Mouse (Mus musculus) midbrain, embryonic 16.5 days (tissue): Measurements from ENCODE around the gene Leng1. TPM values are rescaled to one million over a fixed set of nuclear protein-coding genes. Genes with fewer than 3 reads are reported as not detected.
A peak's percentile ranks its signal among the peaks of the same experiment; 100 is the strongest.

ENCODE experiments used
- ATAC-seq: fragments of 200-750 bp; cut with Nextera tagmentation; 2 replicates; pipeline ENCODE4 v1.8.0; 2017; ENCODE audit warnings: moderate TSS enrichment
- H3K27ac ChIP-seq: fragments of 300-500 bp; sonication (generic); 2 replicates; pipeline ENCODE4 v1.5.1; 2014; ENCODE audit warnings: mild to moderate bottlenecking, low read length, mixed read lengths
- H3K27me3 ChIP-seq: fragments of 300-500 bp; sonication (generic); 2 replicates; pipeline ENCODE4 v1.6.1; 2014; ENCODE audit warnings: low read depth, low read length, mixed read lengths; ENCODE audit not compliant: control insufficient read depth, insufficient read depth
- H3K36me3 ChIP-seq: fragments of 300-500 bp; sonication (generic); 2 replicates; pipeline ENCODE4 v1.6.1; 2014; ENCODE audit warnings: mild to moderate bottlenecking, low read length, moderate library complexity, mixed read lengths; ENCODE audit not compliant: control insufficient read depth, insufficient read depth
- H3K4me1 ChIP-seq: fragments of 300-500 bp; sonication (generic); 2 replicates; pipeline ENCODE4 v1.6.1; 2014; ENCODE audit warnings: mild to moderate bottlenecking, low read length, mixed read lengths; ENCODE audit not compliant: control insufficient read depth, insufficient read depth
- H3K4me2 ChIP-seq: fragments of 300-500 bp; sonication (generic); 2 replicates; pipeline ENCODE4 v1.6.1; 2014; ENCODE audit warnings: mild to moderate bottlenecking, low read length, mixed read lengths
- H3K4me3 ChIP-seq: fragments of 300-500 bp; sonication (generic); 2 replicates; pipeline ENCODE4 v1.5.1; 2014; ENCODE audit warnings: low read depth, mild to moderate bottlenecking, low read length, moderate library complexity, mixed read lengths
- H3K9ac ChIP-seq: fragments of 300-500 bp; sonication (generic); 2 replicates; pipeline ENCODE4 v1.6.1; 2014; ENCODE audit warnings: low read depth, low read length, mixed read lengths
- H3K9me3 ChIP-seq: fragments of 300-500 bp; sonication (generic); replicated peaks from 2 replicates; pipeline ENCODE4 v1.6.1; 2014; ENCODE audit warnings: mild to moderate bottlenecking, low read length, mixed read lengths; ENCODE audit not compliant: control insufficient read depth, poor library complexity, severe bottlenecking
- WGBS: fragments of 180-500 bp; shearing (Covaris S2); extraction: QIAGEN DNeasy Blood & Tissue Kit; methylation state at CpG from one replicate; pipeline ENCODE4 v1.1.7; 2014; 5-methylcytosine and 5-hydroxymethylcytosine counted together
- polyA plus RNA-seq: library from polyadenylated mRNA; unstranded; fragments of >200 nt; fragmentation: Nextera tagmentation; extraction: Ambion mirVana; gene quantifications from 2 replicates; pipeline ENCODE4 v1.2.1, GENCODE M21; 2015

The Leng1 gene
- polyA plus RNA-seq, 1 experiment from 2014 or later, result 13.2 TPM

- Histone ChIP-seq H3K4me3 (no peak overlapping the region), H3K4me2 (no peak overlapping the region), H3K36me3 (0 out of 2 replicates have a peak, but pooled peaks cover 7% of the 10 kb centered on the region), H3K27ac (no peak overlapping the region), H3K9me3 (no peaks in the 10 kb centered on the region), H3K27me3 (no peaks in the 10 kb centered on the region), H3K9ac (no peak overlapping the region), H3K4me1 (no peaks in the 10 kb centered on the region)
- no peak for ATAC-seq
- WGBS, result 89% methylated on average over 12 of the region's 12 CpGs
Measured at GRCm38 (mm10) chr7:3676371-3676770, 10.7 kb upstream of the Leng1 start.

- WGBS, result 86% methylated on average over 3 of the region's 3 CpGs
- peak; percentile 8; the same call in 1 of the 2 replicates for ATAC-seq
Measured at GRCm38 (mm10) chr7:3675228-3675548, 9.5 kb upstream of the Leng1 start.

GRCm38 (mm10) chr7:3674507-3675227 is 9.0 kb upstream of the Leng1 start:
- Histone ChIP-seq H3K4me2 (no peak overlapping the region), H3K4me1 (no peaks in the 10 kb centered on the region), H3K27me3 (no peaks in the 10 kb centered on the region), H3K9me3 (no peaks in the 10 kb centered on the region), H3K9ac (no peak overlapping the region), H3K27ac (no peak overlapping the region), H3K36me3 (0 out of 2 replicates have a peak, but pooled peaks cover 7% of the 10 kb centered on the region), H3K4me3 (no peak overlapping the region)
- 72% methylated on average over 10 of the region's 10 CpGs for WGBS
- peak; percentile 79 for ATAC-seq

More at GRCm38 (mm10) chr7:3675228-3675548, 9.5 kb upstream of the Leng1 start:
- no peak overlapping the region for H3K4me2 ChIP-seq
- no peaks in the 10 kb centered on the region for H3K27me3 ChIP-seq
- no peak overlapping the region for H3K27ac ChIP-seq
- no peak overlapping the region for H3K4me3 ChIP-seq
- H3K4me1 ChIP-seq, result no peaks in the 10 kb centered on the region
- H3K36me3 ChIP-seq, result 0 out of 2 replicates have a peak, but pooled peaks cover 7% of the 10 kb centered on the region
- H3K9ac ChIP-seq, result no peak overlapping the region
- H3K9me3 ChIP-seq, result no peaks in the 10 kb centered on the region

GRCm38 (mm10) chr7:3666921-3667391 is 1.3 kb upstream of the Leng1 start:
- Histone ChIP-seq H3K4me2 (no peak overlapping the region), H3K27me3 (no peaks in the 10 kb centered on the region), H3K9ac (no peak overlapping the region), H3K27ac (no peak overlapping the region), H3K4me3 (no peak overlapping the region), H3K9me3 (no peaks in the 10 kb centered on the region), H3K36me3 (0 out of 2 replicates have a peak, but pooled peaks cover 3% of the 10 kb centered on the region), H3K4me1 (peaks cover 21% of the 10 kb centered on the region)
- 17% methylated on average over 14 of the region's 14 CpGs for WGBS
- ATAC-seq, result no peak

- no peaks in the 10 kb centered on the region for H3K27me3 ChIP-seq
- peaks cover 21% of the 10 kb centered on the region for H3K4me1 ChIP-seq
- 33% methylated on average over 15 of the region's 15 CpGs for WGBS
- peak overlapping the region; percentile 80 for H3K27ac ChIP-seq
- H3K36me3 ChIP-seq, result peaks cover 14% of the 10 kb centered on the region
- H3K4me3 ChIP-seq, result peak overlapping the region; percentile 79
- peak overlapping the region; percentile 93 for H3K4me2 ChIP-seq
- peak; percentile 23 for ATAC-seq
- H3K9me3 ChIP-seq, result no peaks in the 10 kb centered on the region
- H3K9ac ChIP-seq, result peak overlapping the region; percentile 78
Measured at GRCm38 (mm10) chr7:3664524-3665214, 971 bp downstream of the Leng1 start.

GRCm38 (mm10) chr7:3658578-3658977 is 7.1 kb downstream of the Leng1 start:
- Histone ChIP-seq H3K9ac (no peak overlapping the region), H3K4me2 (no peak overlapping the region), H3K36me3 (peaks cover 46% of the 10 kb centered on the region), H3K9me3 (no peaks in the 10 kb centered on the region), H3K4me1 (peaks cover 1% of the 10 kb centered on the region; the same call in 1 of the 2 replicates), H3K27ac (no peak overlapping the region), H3K4me3 (no peak overlapping the region), H3K27me3 (no peaks in the 10 kb centered on the region)
- WGBS, result 96% methylated on average over 14 of the region's 14 CpGs
- ATAC-seq, result no peak

- 90% methylated on average over 4 of the region's 4 CpGs for WGBS
- Histone ChIP-seq H3K4me2 (no peak overlapping the region), H3K4me3 (no peak overlapping the region), H3K4me1 (no peaks in the 10 kb centered on the region), H3K9me3 (no peaks in the 10 kb centered on the region), H3K27me3 (no peaks in the 10 kb centered on the region), H3K27ac (no peak overlapping the region), H3K9ac (no peak overlapping the region), H3K36me3 (peaks cover 52% of the 10 kb centered on the region)
- ATAC-seq, result no peak
Measured at GRCm38 (mm10) chr7:3656966-3657365, 8.7 kb downstream of the Leng1 start.

GRCm38 (mm10) chr7:3646641-3647040 is 19.0 kb downstream of the Leng1 start:
- no peaks in the 10 kb centered on the region for H3K9me3 ChIP-seq
- 69% methylated on average over 4 of the region's 4 CpGs for WGBS

GRCm38 (mm10) chr7:3646188-3646587 is 19.5 kb downstream of the Leng1 start:
- Histone ChIP-seq H3K9me3 (no peaks in the 10 kb centered on the region), H3K4me2 (peak overlapping the region; percentile 76), H3K27ac (peak overlapping the region; percentile 94; the same call in 1 of the 2 replicates), H3K4me1 (peaks cover 37% of the 10 kb centered on the region), H3K36me3 (peaks cover 6% of the 10 kb centered on the region), H3K27me3 (no peaks in the 10 kb centered on the region), H3K4me3 (peak overlapping the region; percentile 95), H3K9ac (peak overlapping the region; percentile 96)
- no peak for ATAC-seq
- 27% methylated on average over 9 of the region's 9 CpGs for WGBS

More at GRCm38 (mm10) chr7:3646641-3647040, 19.0 kb downstream of the Leng1 start:
- H3K27me3 ChIP-seq, result no peaks in the 10 kb centered on the region
- peak overlapping the region; percentile 96 for H3K9ac ChIP-seq
- peak overlapping the region; percentile 76 for H3K4me2 ChIP-seq
- H3K27ac ChIP-seq, result no peak overlapping the region
- peaks cover 37% of the 10 kb centered on the region for H3K4me1 ChIP-seq
- peak overlapping the region; percentile 95 for H3K4me3 ChIP-seq
- ATAC-seq, result no peak
- peaks cover 11% of the 10 kb centered on the region for H3K36me3 ChIP-seq
